Mouse (Mus musculus) fibroblast of lung, adult 2 months (primary cell): ENCODE data around the gene Por.

ENCODE experiments used
- DNase-seq: peaks from one replicate; pipeline ENCODE4 v3.0.0-alpha.2; 2011; ENCODE audit warnings: low read depth

The Por gene

DNA sequence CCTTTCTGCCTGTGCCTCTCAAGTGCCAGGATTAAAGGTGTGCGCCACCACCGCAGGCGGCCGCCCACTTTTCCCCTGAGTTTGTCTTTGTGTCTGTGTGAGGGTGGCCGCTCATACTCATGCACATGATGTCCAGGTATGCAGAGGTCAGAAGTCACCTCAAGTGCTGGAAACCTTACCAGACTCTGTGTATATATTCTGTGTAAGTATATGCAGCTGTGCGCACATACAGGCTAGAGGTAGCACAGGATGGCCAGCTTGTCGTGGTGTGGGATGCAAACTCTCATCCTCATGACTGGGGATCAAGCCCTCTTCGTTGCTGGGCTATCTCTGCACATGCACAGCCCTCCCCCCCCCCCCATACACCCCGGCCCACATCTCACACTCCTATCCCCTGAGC, 58.0 kb downstream of the Por start:
- no peak for DNase-seq

DNA sequence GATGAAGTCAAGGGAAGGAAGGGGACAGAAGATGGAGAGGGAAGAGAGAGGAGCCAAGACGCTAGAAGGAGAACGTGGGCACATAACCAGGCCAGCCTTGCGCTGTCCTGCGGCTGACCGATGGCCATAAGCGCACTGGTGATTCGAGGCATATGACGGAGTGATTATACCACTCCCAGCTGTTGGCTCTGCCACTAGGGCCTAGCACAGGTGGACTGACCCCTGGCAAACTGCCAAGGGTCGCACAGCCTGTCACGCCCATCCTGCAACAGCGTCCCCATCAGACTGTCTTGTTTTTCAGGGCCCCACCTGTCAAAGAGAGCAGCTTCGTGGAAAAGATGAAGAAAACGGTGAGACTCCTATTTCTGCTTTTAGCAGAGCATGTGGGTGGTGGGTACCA, 58.5 kb downstream of the Por start:
- DNase-seq = no peak

DNA sequence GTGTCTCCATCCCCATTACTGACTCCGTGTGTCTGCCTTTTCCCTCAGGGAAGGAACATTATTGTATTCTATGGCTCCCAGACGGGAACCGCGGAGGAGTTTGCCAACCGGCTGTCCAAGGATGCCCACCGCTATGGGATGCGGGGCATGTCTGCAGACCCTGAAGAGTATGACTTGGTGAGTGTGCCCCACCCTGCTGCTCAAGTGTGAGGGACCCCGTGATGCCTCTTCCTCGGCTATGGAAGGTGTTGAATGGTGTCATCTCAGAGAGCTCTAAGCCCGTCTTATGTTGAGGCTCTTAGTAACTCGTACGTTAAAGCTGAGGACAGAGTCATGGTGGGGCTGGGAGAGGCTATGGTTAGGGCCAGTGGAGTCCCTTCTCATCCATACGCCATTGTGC, 59.5 kb downstream of the Por start:
- DNase-seq = no peak

DNA sequence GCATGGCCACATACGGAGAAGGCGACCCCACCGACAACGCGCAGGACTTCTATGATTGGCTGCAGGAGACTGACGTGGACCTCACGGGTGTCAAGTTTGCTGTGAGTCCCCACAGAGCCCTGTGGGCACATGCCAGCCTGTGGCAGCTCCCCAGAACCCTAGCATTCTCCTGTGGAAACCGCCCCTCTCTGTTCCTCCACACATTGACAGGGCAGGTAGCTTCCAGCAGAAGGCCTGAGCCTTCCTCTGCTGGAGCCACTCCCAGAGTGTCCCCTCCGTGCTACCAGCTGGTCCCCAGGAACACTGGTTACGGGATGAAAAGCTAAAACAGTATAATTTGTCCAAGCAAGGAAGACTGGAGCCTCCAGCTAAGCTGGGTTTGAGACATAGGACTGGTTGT, 60.4 kb downstream of the Por start:
- DNase-seq = no peak

DNA sequence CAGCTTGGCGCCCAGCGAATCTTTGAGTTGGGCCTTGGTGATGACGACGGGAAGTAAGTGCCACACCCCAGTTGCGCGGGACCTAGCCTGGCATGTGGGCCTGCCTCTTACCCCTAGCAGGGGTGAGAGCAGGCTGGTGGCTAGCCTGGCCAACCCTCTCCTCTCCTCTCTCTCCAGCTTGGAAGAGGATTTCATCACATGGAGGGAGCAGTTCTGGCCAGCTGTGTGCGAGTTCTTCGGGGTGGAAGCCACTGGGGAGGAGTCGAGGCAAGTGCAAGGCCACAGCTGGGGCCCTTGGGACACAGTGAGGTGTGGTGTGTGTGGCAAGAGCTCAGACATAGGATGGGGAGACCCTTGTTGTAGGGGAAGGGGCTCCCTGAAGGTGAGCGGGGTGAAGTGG, 61.1 kb downstream of the Por start:
- no peak for DNase-seq

DNA sequence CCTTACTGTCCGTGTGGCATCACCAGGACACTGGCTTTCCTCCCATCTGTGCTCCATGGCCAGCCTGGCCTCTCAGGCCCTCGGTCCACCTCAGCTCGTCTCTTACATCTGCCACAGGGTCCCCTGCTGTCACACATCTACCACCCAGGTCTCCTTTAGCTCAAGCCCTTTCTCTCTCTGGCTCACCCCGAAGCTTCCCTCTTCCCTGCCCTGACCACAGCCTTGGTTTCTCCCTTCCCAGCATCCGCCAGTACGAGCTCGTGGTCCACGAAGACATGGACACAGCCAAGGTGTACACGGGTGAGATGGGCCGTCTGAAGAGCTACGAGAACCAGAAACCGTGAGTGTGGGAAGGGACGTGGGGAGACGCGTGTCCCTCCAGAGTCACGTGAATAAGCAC, 61.5 kb downstream of the Por start:
- no peak for DNase-seq

DNA sequence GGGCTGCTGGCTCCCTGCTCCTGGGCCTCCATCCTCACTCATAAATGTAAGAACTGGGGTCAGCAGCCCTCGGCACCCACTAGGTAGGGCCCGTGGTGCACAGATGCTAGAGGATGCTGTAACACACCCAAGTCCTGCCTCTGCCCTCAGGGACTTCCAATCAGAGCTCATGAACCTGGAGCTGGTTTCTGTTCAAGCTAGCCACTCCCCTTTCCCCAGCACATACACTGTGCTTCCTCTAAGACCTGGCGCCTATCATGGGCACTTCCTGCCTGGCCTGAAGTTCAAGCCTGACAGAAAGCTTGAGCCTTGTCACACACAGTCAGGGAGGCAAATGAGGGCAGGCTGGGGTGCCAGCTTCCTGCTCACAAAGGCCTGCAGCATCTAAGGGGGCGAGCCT, 63.2 kb downstream of the Por start:
- DNase-seq = no peak

DNA sequence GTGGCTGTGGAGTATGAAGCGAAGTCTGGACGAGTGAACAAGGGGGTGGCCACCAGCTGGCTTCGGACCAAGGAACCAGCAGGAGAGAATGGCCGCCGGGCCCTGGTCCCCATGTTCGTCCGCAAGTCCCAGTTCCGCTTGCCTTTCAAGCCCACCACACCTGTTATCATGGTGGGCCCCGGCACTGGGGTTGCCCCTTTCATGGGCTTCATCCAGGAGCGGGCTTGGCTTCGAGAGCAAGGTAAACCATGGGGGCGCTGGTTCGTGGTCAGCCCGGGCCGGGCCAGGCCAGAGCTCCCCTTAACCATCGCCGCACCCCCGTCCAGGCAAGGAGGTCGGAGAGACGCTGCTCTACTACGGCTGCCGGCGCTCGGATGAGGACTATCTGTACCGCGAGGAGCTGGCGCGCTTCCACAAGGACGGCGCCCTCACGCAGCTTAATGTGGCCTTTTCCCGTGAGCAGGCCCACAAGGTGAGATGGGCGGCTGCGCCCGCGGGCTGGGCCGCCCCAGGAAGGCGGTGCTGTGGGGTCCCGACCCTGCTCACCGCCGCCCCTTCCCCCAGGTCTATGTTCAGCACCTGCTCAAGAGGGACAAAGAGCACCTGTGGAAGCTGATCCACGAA, 64.3 kb downstream of the Por start:
- DNase-seq = no peak

DNA sequence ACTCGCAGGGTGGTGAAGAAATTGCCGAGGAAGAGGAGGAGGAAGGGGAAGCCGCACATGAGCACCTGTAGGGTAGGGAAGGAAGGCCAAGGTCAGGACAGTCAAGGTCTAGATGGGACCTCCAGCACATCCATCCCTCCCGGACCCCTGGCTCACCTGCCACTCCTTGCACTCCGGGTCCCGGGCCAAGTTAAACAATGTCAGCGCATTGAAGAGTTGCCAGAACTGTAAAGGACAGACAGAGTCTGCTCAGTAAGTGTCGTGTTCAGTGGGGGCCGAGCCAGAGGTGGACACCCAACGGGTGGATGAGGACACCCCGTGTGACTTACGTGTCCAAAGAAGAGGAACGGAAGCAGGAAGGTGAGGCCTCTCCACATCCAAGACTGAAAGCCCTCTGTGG, 65.9 kb downstream of the Por start:
- DNase-seq = no peak

DNA sequence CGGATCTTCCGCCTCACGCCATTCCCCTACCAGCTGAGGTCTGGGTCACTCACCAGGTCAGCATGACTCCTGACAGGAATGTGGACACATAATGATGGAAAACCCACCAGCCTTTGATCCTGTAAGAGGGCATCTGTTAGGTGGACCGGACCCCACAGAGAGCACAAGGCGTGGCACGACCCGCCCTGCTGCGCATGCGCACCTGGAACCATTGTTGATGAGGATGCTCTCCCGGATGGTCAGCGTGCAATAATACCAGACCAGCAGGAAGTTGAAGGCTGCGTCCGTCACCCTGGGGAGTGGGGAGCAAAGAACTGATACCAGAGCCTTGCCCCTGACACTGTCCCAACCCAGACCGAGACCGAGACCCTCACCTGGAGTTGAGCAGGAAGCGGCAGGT, 66.7 kb downstream of the Por start:
- no peak for DNase-seq

DNA sequence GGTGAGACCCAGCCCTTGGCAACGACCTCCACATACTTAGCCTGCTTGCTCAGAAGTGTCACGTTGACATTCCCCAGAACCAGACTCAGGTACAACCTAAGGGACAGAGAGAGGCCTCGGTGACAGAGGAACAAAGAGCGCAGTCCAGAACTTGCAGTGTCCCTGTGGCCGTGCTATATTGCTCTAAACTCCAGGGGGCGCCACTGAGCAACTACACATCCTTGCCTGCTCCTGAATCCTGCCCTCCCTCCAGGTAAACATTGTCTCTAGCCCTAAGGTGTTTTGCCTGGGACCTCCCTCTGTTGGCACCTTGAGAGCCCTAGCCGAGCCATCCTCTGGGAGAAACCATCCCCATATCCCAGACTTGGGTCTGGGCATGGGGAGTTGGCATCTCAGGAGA, 67.3 kb downstream of the Por start:
- DNase-seq = no peak

DNA sequence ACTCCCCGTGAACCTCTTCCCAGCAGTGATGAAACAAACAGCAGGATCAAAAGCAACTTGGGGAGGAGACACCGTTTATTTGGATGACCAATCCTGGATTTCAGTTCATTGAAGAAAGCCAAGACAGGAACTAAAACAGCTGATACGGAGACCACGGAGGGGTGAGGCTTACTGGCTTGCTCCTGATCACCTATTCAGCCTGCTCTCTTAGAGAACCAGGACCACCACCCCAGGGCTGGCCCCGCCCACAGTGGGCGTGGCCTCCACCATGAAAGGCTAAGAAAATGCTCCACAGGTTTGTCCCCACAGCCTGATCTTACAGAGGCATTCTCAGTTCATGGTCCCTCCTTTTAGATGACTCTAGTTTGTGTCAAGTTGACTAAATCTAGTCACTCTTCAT, 68.4 kb downstream of the Por start:
- no peak for DNase-seq

DNA sequence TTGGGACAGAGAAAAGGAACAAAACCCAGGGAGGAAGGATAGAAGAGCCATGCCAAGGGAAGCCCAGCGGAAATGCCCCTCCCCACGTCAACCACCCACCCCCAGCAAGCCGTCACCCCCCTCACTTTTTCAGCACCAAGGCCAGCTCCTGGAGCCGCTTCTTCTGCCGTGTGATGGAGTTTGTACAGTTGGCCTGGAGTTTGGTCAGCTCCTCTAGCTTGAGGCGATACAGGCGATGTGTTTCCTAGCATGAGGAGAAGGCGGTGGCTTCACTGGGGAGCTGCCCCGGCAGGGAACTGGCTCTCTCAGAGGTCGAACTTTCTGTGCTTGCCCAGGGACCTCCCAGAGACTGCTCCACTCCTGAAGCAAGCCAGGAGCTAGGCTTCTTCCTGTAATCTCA, 72.3 kb downstream of the Por start:
- DNase-seq = no peak

DNA sequence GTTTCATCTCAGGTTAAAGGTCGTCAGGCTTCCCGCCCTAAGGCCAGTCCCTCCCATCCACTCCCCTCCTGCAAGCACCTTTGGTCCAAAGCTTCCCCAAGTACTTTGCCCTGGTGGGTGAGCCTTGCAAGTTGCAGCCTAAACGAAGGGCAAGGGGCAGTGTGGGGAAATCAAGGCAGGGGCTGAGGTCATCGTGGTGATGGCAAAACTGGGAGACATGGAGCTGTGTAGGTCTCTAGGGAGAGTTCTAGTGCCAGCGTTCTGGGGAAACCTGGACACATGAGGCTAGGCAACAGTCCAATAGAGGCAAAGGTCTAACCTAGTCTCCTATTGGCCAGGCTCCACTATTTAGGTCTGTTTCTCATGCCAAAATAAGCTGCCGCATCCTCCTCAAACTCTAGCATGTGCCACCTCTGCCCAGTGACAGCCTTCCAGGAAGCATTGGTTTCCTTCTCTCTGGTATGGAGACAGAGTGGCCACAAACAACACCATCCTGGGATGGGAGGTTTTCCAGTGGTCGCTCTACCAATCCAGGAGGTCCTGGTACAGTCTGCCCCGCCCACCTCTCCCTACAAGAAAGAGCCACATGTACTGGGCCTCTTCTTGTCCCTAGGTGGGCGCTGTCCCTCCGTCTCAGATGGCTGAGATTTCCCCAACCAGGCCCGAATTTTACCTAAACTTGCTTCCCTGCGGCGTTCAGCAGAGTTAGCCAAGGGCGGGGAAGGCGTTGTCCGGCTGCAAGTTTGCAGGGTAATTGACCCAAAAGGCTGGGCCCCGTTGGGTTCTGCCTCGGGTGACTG, 73.3 kb downstream of the Por start:
- no peak for DNase-seq

DNA sequence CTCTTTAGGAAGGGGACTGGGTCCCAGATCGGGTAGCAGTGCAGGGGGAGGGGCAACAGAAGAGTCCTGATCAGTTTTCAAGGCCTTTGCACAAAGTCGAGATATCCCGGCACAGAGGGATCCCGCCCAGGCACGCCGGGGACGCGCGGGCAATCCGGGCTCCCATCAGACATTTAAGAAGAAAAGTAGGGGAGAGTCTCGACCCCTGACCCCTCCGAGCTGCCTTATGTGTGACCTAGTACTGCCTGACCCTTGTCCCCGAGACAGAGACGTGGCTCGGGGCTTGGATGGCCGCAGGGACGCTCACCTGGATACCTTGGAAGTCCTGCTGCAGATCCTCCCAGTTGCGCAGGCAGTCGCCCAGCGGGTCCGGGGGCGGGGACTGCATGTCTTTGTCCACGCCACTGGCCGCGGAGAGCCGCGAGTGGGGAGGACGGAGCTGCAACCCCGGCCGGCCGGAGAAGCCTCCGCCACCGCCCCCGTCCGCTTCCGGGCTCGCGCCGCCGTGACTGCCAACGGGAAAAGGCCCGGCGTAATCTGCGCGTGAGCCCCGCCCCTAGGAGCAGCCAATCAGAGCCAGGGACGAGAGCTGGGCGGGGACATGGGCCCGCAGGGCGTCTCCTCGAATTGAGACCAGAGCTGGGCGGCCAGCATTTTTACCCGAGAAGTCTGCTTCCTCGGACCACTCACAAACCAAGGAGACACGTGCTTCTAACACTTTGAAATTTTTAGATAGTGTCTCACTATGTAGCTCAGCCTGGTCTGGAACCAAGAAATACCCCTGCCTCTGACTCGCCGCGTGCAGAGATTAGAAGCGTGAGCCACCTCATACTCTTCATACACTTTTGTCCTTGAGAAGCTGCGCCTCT, 74.1 kb downstream of the Por start, which contains the start of gene Tmem120a:
Gene Tmem120a (minus strand): TSS at position 708 of the 869 bp plus-strand sequence.
- peak; percentile 83 for DNase-seq

DNA sequence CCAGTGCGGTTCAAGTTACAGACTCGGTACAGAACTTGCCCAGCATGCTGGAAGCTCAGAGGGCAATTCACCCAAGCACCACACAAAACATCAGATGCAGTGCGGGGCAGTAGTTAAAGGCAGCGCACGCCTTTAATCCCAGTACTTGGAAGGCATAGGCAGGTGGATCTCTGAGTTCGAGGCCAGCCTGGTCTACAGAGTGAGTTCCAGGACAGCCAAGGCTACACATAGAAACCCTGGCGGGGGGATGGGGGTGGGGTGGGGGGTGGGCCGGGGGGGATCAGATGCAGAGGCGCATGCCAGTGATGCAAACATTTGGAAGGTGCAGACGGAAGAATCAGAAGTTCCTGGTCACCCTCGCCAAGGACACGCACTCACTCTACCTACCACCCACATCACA, 74.9 kb downstream of the Por start:
- DNase-seq = no peak

DNA sequence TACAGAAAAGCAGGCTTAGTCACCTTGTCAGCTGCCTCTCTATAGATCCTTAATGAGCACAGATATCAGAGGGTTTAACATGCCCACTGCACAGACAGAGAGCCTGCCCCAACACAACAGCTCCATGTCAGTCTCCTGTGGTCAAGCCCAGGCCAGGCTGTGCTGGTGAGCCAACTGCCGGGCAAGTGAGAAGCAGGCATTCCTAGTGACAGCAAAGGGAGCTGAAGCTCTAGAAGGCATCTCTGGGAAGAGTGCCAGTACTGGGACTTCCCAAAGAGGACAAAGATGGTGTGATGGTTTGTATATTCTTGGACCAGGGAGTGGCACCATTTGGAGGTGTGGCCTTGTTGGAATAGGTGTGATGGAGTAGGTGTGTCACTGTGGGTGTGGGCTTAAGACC, 81.2 kb downstream of the Por start:
- no peak for DNase-seq

DNA sequence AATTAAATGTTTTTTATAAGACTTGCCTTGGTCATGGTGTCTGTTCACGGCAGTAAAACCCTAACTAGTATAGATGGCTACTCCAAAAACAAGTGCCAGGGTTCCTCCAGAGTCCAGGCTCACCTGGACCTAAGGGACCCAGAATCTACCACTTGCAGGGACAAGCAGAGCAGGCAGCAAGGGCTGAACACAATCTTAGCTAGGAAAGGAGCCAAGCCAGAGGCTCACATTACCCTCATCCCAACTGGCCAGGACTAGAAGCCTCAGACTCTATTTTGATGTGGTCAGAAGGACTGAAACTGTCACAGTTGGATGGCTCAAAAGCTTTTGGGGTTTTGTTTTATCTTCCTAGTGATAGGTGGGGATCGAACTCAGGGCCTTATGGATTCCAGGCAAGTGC, 81.8 kb downstream of the Por start:
- no peak for DNase-seq

DNA sequence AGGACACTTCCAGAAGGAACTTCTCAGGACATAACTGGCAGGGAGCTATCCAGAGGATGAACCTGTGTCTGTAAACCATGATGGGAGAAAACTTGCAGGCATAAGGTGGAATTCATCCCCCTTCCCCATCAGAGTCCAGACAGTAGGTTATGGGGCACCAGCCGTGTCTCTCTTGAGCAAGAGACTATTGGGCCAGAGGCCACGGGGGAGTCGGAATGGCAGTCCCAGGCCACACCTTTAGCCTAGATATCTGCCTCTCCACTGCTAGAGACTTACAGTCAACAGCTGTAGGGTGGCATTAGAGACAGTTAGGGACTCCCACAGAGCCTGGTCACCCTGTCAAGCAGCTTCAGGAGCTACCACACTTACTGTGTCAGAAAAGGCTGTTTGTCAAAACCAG, 92.0 kb downstream of the Por start:
- no peak for DNase-seq

DNA sequence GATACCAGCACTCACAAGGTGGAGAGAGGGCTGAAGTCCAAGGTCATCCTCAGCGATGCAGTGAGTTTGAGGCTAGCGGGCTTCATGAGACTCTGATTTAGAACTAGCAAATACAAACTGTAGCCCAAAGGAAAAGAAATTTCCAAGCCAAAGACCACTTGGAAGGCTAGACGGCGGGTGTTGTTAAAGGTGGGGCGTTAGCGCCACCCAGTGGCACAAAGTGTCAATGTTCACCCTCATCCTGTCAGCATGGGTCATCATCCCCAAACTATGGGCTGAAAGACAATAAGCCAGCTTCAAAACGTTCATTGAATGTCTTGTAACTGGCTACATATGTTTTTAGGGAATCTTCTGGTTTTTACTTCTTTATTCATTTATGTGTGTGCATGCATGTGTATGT, 93.7 kb downstream of the Por start:
- DNase-seq = no peak

DNA sequence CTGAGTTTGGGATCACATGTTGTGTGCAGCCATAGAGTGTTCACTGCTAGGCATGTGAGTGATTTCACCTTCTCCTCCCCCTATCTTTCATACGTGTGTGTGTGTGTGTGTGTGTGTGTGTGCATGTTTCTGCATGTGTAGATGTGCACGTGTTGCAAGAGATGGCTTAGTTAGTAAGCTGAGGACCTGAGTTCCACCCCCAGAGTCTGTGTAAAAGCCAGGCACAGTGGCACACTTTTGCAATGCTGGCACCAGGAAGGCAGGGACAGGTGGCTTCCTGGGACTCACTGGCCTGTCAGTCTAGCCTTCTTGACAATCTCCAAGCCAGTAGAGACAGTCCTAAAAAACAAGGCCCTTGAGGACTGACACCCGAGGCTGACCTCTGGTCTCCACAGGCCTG, 95.1 kb downstream of the Por start:
- DNase-seq = no peak

DNA sequence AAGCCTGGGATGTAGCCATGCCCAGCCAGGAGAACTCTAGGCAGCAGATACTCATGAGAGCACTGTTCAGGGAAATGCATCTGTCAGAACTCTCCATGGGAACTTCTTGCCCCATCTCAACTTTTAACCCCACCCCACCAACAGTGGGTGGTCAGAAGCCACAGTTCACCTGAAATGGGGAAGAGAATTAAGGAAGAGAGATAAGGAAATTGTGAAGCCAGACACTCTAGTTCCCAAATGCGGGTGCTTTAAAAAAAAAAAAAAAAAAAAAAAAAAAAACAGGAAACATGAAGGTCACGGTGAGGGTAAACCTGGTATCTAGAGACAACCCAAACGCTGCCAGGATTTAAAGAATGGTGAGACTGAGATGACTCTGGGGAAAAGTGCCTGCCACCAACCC, 102.7 kb downstream of the Por start:
- no peak for DNase-seq

DNA sequence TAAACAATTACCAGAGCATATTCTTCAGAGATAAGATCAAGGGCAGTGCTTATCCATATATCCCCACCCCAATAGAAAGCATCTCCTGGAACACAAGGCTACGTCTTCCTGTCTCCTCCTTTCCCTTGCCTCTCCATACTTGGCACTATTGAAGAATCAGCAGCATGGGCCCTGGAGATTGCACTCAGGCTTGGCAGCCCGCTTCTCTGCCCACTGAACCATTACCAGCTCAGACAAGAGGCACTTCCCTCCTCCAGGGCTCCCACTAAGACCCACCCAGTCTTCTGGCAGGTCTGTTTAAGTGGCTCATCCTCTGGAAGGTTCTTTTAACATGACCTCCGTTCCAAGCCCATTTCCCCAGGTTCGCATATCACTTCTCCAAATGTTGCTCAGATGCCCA, 106.7 kb downstream of the Por start:
- DNase-seq = no peak
